Mouse (Mus musculus): ENCODE measurements at regions not wholly inside any gene's neighbourhood (a gene's known extent, or its start where the extent isn't known, plus 50 kb on each side); places are given as distances from the start of the nearest gene placed in this dataset.

DNA sequence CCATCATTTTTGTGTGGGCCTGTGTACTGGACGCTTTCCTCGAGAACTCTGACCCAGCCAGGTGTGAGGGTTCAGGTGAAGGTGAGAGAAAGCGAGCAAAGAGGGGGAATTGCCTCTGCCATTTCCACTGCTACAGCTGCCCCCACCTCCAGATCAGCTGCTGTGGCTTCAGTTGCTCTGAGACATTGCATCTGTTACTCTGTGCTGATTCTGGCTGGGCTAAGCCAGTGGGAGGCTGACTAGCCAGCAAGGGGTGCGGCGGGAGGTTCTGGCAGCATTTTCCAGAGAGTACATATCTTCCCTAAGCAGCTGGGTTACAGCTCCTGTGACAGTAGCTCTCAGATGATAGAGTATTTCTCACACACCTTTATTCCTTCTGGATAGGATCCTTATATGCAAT is 712.7 kb upstream of the Cdh18 start:
- no peak for DNase-seq (ENCODE audit: low spot score in 2 of 2)

DNA sequence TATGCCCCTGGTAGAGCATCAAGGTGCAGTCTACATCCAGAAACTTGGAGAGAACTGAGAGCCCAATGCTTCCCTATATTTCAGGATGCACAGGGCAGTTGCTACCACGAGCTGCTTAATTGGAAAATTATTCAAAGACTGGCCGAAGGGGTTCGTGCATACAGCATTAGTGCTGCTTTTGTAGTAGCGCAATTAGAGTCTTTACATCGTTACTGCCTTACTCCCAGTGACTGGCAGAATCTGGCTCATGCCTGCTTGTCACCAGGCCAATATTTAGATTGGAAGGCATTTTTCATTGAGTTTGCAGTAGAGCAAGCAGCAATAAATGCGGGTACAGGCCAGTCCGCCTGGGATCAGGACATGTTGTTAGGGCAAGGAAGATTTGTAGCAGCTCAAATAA is 690.3 kb upstream of the Cdh18 start:
- no peak for DNase-seq (ENCODE audit: low spot score in 2 of 2)

- DNase-seq (ENCODE audit: low spot score in 2 of 2): peak; percentile 59 to 60
Observed at GRCm38 (mm10) chr15:21885181-21885580, 663.6 kb upstream of the Cdh18 start.

Data from frontal cortex, postnatal 25 days (tissue).